Mouse (Mus musculus) liver, adult 2 months (tissue): ENCODE measurements around the gene Dicer1. TPM values are rescaled to one million over a fixed set of nuclear protein-coding genes. Genes with fewer than 3 reads are reported as not detected.

Experiments
- DNase-seq: peaks from one replicate; pipeline ENCODE4 v3.0.0-alpha.2; 2011; ENCODE audit warnings: low read depth, low spot score; ENCODE audit errors: extremely low read depth
- H3K27ac ChIP-seq: fragments of 200-500 bp; replicated peaks from 2 replicates; pipeline ENCODE4 v1.5.1; 2012; ENCODE audit warnings: low read depth, mild to moderate bottlenecking, control low read depth, inconsistent platforms, low read length; ENCODE audit not compliant: insufficient read depth
- H3K27me3 ChIP-seq: fragments of 200-500 bp; 2 replicates; pipeline ENCODE4 v1.6.1; 2012; ENCODE audit warnings: mild to moderate bottlenecking, moderate library complexity, low read length, inconsistent platforms; ENCODE audit not compliant: control insufficient read depth, insufficient read depth
- H3K36me3 ChIP-seq: fragments of 200-500 bp; 2 replicates; pipeline ENCODE4 v1.6.1; 2012; ENCODE audit warnings: low read length, inconsistent platforms; ENCODE audit not compliant: control insufficient read depth, insufficient read depth
- H3K4me1 ChIP-seq: fragments of 200-500 bp; 2 replicates; pipeline ENCODE4 v1.6.1; 2011; ENCODE audit warnings: low read length; ENCODE audit not compliant: control insufficient read depth, insufficient read depth
- H3K4me3 ChIP-seq: fragments of 200-500 bp; 2 replicates; pipeline ENCODE4 v1.5.1; 2011; ENCODE audit warnings: low read depth, mild to moderate bottlenecking, control low read depth, low read length, moderate library complexity; ENCODE audit not compliant: insufficient read depth
- H3K79me2 ChIP-seq: fragments of 200-500 bp; 2 replicates; pipeline ENCODE4 v1.6.1; 2012; ENCODE audit warnings: inconsistent platforms, mild to moderate bottlenecking, low read length, moderate library complexity; ENCODE audit not compliant: control insufficient read depth, insufficient read depth
- H3K9ac ChIP-seq: fragments of 200-500 bp; 2 replicates; pipeline ENCODE4 v1.6.1; 2012; ENCODE audit warnings: low read depth, mild to moderate bottlenecking, control low read depth, inconsistent platforms, low read length
- CTCF ChIP-seq: fragments of 200-500 bp; IDR thresholded peaks from 2 replicates; pipeline ENCODE4 v1.5.1; 2011; ENCODE audit warnings: low read depth, low read length, control low read depth
- POLR2A ChIP-seq: fragments of 200-500 bp; IDR thresholded peaks from 2 replicates; pipeline ENCODE4 v1.6.1; 2011; ENCODE audit warnings: low read length, control low read depth; ENCODE audit not compliant: insufficient read depth; ENCODE audit errors: extremely low read depth
- WGBS: fragments of 180-500 bp; shearing (Covaris S2); methylation state at CpG from one replicate; pipeline ENCODE4 v1.1.7; 2018; 5-methylcytosine and 5-hydroxymethylcytosine counted together
- polyA plus RNA-seq: library from polyadenylated mRNA; depleted of rRNA; stranded (reverse); fragments of >200 nt; gene quantifications from 2 replicates; pipeline ENCODE4 v1.2.3, GENCODE M21; 2012
- total RNA-seq: library from RNA; depleted of rRNA; stranded (reverse); fragments of >200 nt; gene quantifications from 2 replicates; pipeline ENCODE4 v1.2.3, GENCODE M21; 2014

Gene Dicer1
- total and polyA plus RNA-seq, 2 experiments = 4.9 to 14.8 TPM

GRCm38 (mm10) chr12:104699753-104700152 lies 52.0 kb downstream of the Dicer1 start:
- 84% methylated on average over 8 of the region's 8 CpGs for WGBS
- Histone ChIP-seq H3K4me3 (no peak overlapping the region), H3K27ac (no peak overlapping the region), H3K36me3 (peaks cover 71% of the 10 kb centered on the region), H3K9ac (no peak overlapping the region), H3K27me3 (no peaks in the 10 kb centered on the region), H3K79me2 (no peaks in the 10 kb centered on the region), H3K4me1 (no peaks in the 10 kb centered on the region)
- DNase-seq = no peak
- no peak for TF ChIP-seq POLR2A
- peak; percentile 47 for TF ChIP-seq CTCF

- TF ChIP-seq CTCF (no peak), POLR2A (no peak)
- Histone ChIP-seq H3K27me3 (no peaks in the 10 kb centered on the region), H3K4me3 (no peak overlapping the region), H3K27ac (no peak overlapping the region), H3K4me1 (no peaks in the 10 kb centered on the region), H3K36me3 (peaks cover 65% of the 10 kb centered on the region), H3K9ac (no peak overlapping the region), H3K79me2 (no peaks in the 10 kb centered on the region)
- no peak for DNase-seq
- WGBS = 96% methylated on average over 2 of the region's 2 CpGs
Measured at GRCm38 (mm10) chr12:104695514-104695913, 56.2 kb downstream of the Dicer1 start.

GRCm38 (mm10) chr12:104692864-104693263 lies 58.9 kb downstream of the Dicer1 start:
- 91% methylated on average over 12 of the region's 12 CpGs for WGBS
- Histone ChIP-seq H3K4me1 (no peaks in the 10 kb centered on the region), H3K27me3 (no peaks in the 10 kb centered on the region), H3K79me2 (no peaks in the 10 kb centered on the region), H3K27ac (no peak overlapping the region), H3K36me3 (peaks cover 51% of the 10 kb centered on the region), H3K4me3 (no peak overlapping the region), H3K9ac (no peak overlapping the region)
- no peak for TF ChIP-seq CTCF
- TF ChIP-seq POLR2A = no peak
- no peak for DNase-seq

GRCm38 (mm10) chr12:104690412-104690811 lies 61.3 kb downstream of the Dicer1 start:
- no peak overlapping the region for H3K27ac ChIP-seq
- TF ChIP-seq POLR2A (no peak), CTCF (no peak)
- H3K9ac ChIP-seq = no peak overlapping the region
- no peaks in the 10 kb centered on the region for H3K4me1 ChIP-seq
- H3K79me2 ChIP-seq = no peaks in the 10 kb centered on the region
- no peak for DNase-seq
- no peak overlapping the region for H3K4me3 ChIP-seq
- peaks cover 39% of the 10 kb centered on the region for H3K36me3 ChIP-seq
- 70% methylated on average over 7 of the region's 7 CpGs for WGBS
- H3K27me3 ChIP-seq = no peaks in the 10 kb centered on the region

- H3K79me2 ChIP-seq = no peaks in the 10 kb centered on the region
- H3K27me3 ChIP-seq = no peaks in the 10 kb centered on the region
- no peaks in the 10 kb centered on the region for H3K4me1 ChIP-seq
- no peak overlapping the region for H3K4me3 ChIP-seq
- no peak overlapping the region for H3K27ac ChIP-seq
- TF ChIP-seq CTCF (no peak), POLR2A (no peak)
- H3K9ac ChIP-seq = no peak overlapping the region
- H3K36me3 ChIP-seq = peaks cover 26% of the 10 kb centered on the region
- 87% methylated on average over 11 of the region's 11 CpGs for WGBS
- no peak for DNase-seq
Measured at GRCm38 (mm10) chr12:104688870-104689269, 62.9 kb downstream of the Dicer1 start.

GRCm38 (mm10) chr12:104684411-104684931 lies 67.3 kb downstream of the Dicer1 start:
- no peak overlapping the region for H3K4me3 ChIP-seq
- WGBS = 71% methylated on average over 8 of the region's 8 CpGs
- TF ChIP-seq POLR2A (no peak), CTCF (no peak)
- no peak overlapping the region for H3K9ac ChIP-seq
- DNase-seq = no peak
- no peak overlapping the region for H3K27ac ChIP-seq
- no peaks in the 10 kb centered on the region for H3K4me1 ChIP-seq
- no peaks in the 10 kb centered on the region for H3K79me2 ChIP-seq
- H3K27me3 ChIP-seq = no peaks in the 10 kb centered on the region
- peaks cover 2% of the 10 kb centered on the region; the same call in 1 of the 2 replicates for H3K36me3 ChIP-seq
